Mouse (Mus musculus): ENCODE results near the gene Olfr557. TPM values are rescaled to one million over a fixed set of nuclear protein-coding genes. Genes with fewer than 3 reads are reported as not detected.

The Olfr557 gene
- total and polyA plus RNA-seq, 3 experiments = not detected

GRCm38 (mm10) chr7:102676225-102676624 lies 19.5 kb upstream of the Olfr557 start:
- Histone ChIP-seq H3K27ac (ENCODE audit: insufficient read depth, low read depth) (no peak overlapping the region), H3K27me3 (replicated peaks) (no peaks in the 10 kb centered on the region), H3K4me1 (ENCODE audit: control insufficient read depth in 1 of 2, insufficient read depth in 2 of 2) (no peaks in the 10 kb centered on the region), H3K4me3 (replicated peaks in 1 of 3; ENCODE audit: low read depth in 2 of 3, low read length in 2 of 3, poor library complexity in 1 of 3) (no peak overlapping the region), H3K9me3 (replicated peaks; ENCODE audit: low read length) (no peaks in the 10 kb centered on the region), H3K9ac (ENCODE audit: insufficient read depth, low read depth) (no peak overlapping the region), H3K36me3 (replicated peaks in 1 of 2; ENCODE audit: control insufficient read depth in 1 of 2, insufficient read depth in 1 of 2, low read length in 1 of 2) (peaks cover 16 to 42% of the 10 kb centered on the region in 2 experiments), H3K79me2 (replicated peaks; ENCODE audit: control insufficient read depth, extremely low read depth, insufficient read depth, poor library complexity, severe bottlenecking) (no peaks in the 10 kb centered on the region), H3K4me2 (ENCODE audit: insufficient read depth, low read depth, poor library complexity, severe bottlenecking) (no peak overlapping the region)
- no peak for DNase-seq (ENCODE audit: extremely low read depth)
- no peak for TF ChIP-seq RAD21 (IDR thresholded peaks at IDR 0.05; ENCODE audit: low read depth, low read length)
- no peak for TF ChIP-seq JUN (IDR thresholded peaks at IDR 0.05; ENCODE audit: insufficient read depth, low read depth, low read length)
- TF ChIP-seq NRF1 (IDR thresholded peaks at IDR 0.05; ENCODE audit: low read depth, low read length) = no peak
- no peak for TF ChIP-seq MAZ (IDR thresholded peaks at IDR 0.05; ENCODE audit: low read depth, low read length)
- TF ChIP-seq USF2 (conservative IDR thresholded peaks at IDR 0.05; ENCODE audit: low read depth, low read length) = no peak
- TF ChIP-seq CHD2 (IDR thresholded peaks at IDR 0.05; ENCODE audit: low read length) = no peak
- no peak for TF ChIP-seq MXI1 (IDR thresholded peaks at IDR 0.05; ENCODE audit: low read depth, low read length)
- TF ChIP-seq MEF2A (IDR thresholded peaks at IDR 0.05; ENCODE audit: borderline replicate concordance, low read depth, low read length) = no peak
- no peak for TF ChIP-seq E2F4 (IDR thresholded peaks at IDR 0.05; ENCODE audit: insufficient replicate concordance, low read depth, low read length)
- no peak for TF ChIP-seq ZKSCAN1 (IDR thresholded peaks at IDR 0.05; ENCODE audit: borderline replicate concordance, low read depth, low read length)
- no peak for TF ChIP-seq SMC3 (IDR thresholded peaks at IDR 0.05; ENCODE audit: low read depth, low read length)
- TF ChIP-seq KAT2A (IDR thresholded peaks at IDR 0.05; ENCODE audit: insufficient replicate concordance, low read length) = no peak
- no peak for TF ChIP-seq JUND (conservative IDR thresholded peaks at IDR 0.05; ENCODE audit: low read depth, low read length)
- TF ChIP-seq CHD1 (IDR thresholded peaks at IDR 0.05; ENCODE audit: low read depth, low read length) = no peak
- TF ChIP-seq ELF1 (IDR thresholded peaks at IDR 0.05; ENCODE audit: low read depth, low read length) = no peak
- no peak for TF ChIP-seq MAFK (IDR thresholded peaks at IDR 0.05; ENCODE audit: insufficient replicate concordance, low read length)
- no peak for TF ChIP-seq ZMIZ1 (IDR thresholded peaks at IDR 0.05; ENCODE audit: low read depth, low read length)
- TF ChIP-seq GABPA (IDR thresholded peaks at IDR 0.05; ENCODE audit: insufficient replicate concordance, low read depth, low read length) = no peak
- in situ Hi-C loops (cut with MboI; ENCODE audit: low pct_ligation_motif_present, low pct_unique_long_range_greater_than_20kb, low sequenced_read_pairs) (no loop called here), dilution Hi-C loops (cut with MboI; ENCODE audit: extremely low pct_ligation_motif_present, extremely low pct_unique_long_range_greater_than_20kb, low sequenced_read_pairs) (no loop called here)

GRCm38 (mm10) chr7:102681916-102682315 lies 13.8 kb upstream of the Olfr557 start:
- TF ChIP-seq JUND (conservative IDR thresholded peaks at IDR 0.05; ENCODE audit: low read depth, low read length) = no peak
- TF ChIP-seq USF2 (conservative IDR thresholded peaks at IDR 0.05; ENCODE audit: low read depth, low read length) = no peak
- TF ChIP-seq E2F4 (IDR thresholded peaks at IDR 0.05; ENCODE audit: insufficient replicate concordance, low read depth, low read length) = no peak
- in situ Hi-C loops (cut with MboI; ENCODE audit: low pct_ligation_motif_present, low pct_unique_long_range_greater_than_20kb, low sequenced_read_pairs) = no loop called here

More at GRCm38 (mm10) chr7:102681916-102682315, 13.8 kb upstream of the Olfr557 start:
- dilution Hi-C loops (cut with MboI; ENCODE audit: extremely low pct_ligation_motif_present, extremely low pct_unique_long_range_greater_than_20kb, low sequenced_read_pairs) = no loop called here
- Histone ChIP-seq H3K79me2 (replicated peaks; ENCODE audit: control insufficient read depth, extremely low read depth, insufficient read depth, poor library complexity, severe bottlenecking) (no peaks in the 10 kb centered on the region), H3K4me2 (ENCODE audit: insufficient read depth, low read depth, poor library complexity, severe bottlenecking) (no peak overlapping the region), H3K9me3 (replicated peaks; ENCODE audit: low read length) (no peaks in the 10 kb centered on the region), H3K27me3 (replicated peaks) (no peaks in the 10 kb centered on the region), H3K4me3 (replicated peaks in 1 of 3; ENCODE audit: low read depth in 2 of 3, low read length in 2 of 3, poor library complexity in 1 of 3) (no peak overlapping the region), H3K36me3 (replicated peaks in 1 of 2; ENCODE audit: control insufficient read depth in 1 of 2, insufficient read depth in 1 of 2, low read length in 1 of 2) (peaks cover 20 to 68% of the 10 kb centered on the region in 2 experiments), H3K9ac (ENCODE audit: insufficient read depth, low read depth) (no peak overlapping the region), H3K4me1 (ENCODE audit: control insufficient read depth in 1 of 2, insufficient read depth in 2 of 2) (peaks cover 0 to 8% of the 10 kb centered on the region in 2 experiments; a peak in 1 of 4 replicates), H3K27ac (ENCODE audit: insufficient read depth, low read depth) (no peak overlapping the region)
- no peak for DNase-seq (ENCODE audit: extremely low read depth)
